Mouse (Mus musculus) G1E (cell line): ENCODE measurements around the gene Dusp14. TPM values are rescaled to one million over a fixed set of nuclear protein-coding genes. Genes with fewer than 3 reads are reported as not detected.

Experiments used
- ATAC-seq: 2 replicates; pipeline ENCODE4 v1.8.0; 2016; ENCODE audit warnings: mild to moderate bottlenecking; ENCODE audit not compliant: insufficient number of reproducible peaks, poor library complexity, low FRiP score, severe bottlenecking; ENCODE audit errors: extremely low read depth
- DNase-seq: peaks from one replicate; pipeline ENCODE4 v3.0.0; 2012; ENCODE audit warnings: low spot score
- H3K27me3 ChIP-seq: 2 replicates; pipeline ENCODE4 v1.6.1; 2012; ENCODE audit warnings: mild to moderate bottlenecking, low read length, inconsistent platforms; ENCODE audit not compliant: insufficient read depth
- H3K36me3 ChIP-seq: replicated peaks from 2 replicates; pipeline ENCODE3; 2012; ENCODE audit warnings: mild to moderate bottlenecking, inconsistent platforms
- H3K4me1 ChIP-seq: 2 replicates; pipeline ENCODE4 v1.6.1; 2012; ENCODE audit warnings: low read depth, low read length, inconsistent platforms, mixed read lengths; ENCODE audit not compliant: insufficient read depth
- H3K4me3 ChIP-seq: 2 replicates; pipeline ENCODE4 v1.5.1; 2012; ENCODE audit warnings: low read depth, mild to moderate bottlenecking, inconsistent platforms, low read length, moderate library complexity, mixed read lengths
- H3K9me3 ChIP-seq: replicated peaks from 2 replicates; pipeline ENCODE4 v1.6.1; 2012; ENCODE audit warnings: inconsistent platforms
- CTCF ChIP-seq: IDR thresholded peaks from 2 replicates; pipeline ENCODE4 v1.5.1; 2012; ENCODE audit warnings: low read depth, low read length, inconsistent platforms, mixed read lengths
- GATA1 ChIP-seq: IDR thresholded peaks from 2 replicates; pipeline ENCODE4 v1.6.1; 2012; ENCODE audit warnings: borderline replicate concordance, low read length, inconsistent platforms, mixed read lengths
- GATA2 ChIP-seq: IDR thresholded peaks from 2 replicates; pipeline ENCODE4 v1.6.1; 2012; ENCODE audit warnings: low read depth, low read length, inconsistent platforms, borderline replicate concordance
- POLR2AphosphoS5 ChIP-seq: IDR thresholded peaks from 2 replicates; pipeline ENCODE4 v1.6.1; 2012; ENCODE audit warnings: low read depth, low read length, inconsistent platforms; ENCODE audit not compliant: insufficient replicate concordance
- TAL1 ChIP-seq: conservative IDR thresholded peaks from 2 replicates; pipeline ENCODE4 v1.6.1; 2012; ENCODE audit warnings: low read depth, low read length, inconsistent platforms, mixed read lengths
- polyA plus RNA-seq: library from polyadenylated mRNA; stranded (reverse); fragments of >175 nt; gene quantifications from 2 replicates; pipeline ENCODE4 v1.2.3, GENCODE M21; 2012
- total RNA-seq, 2 experiments: library from RNA; stranded (forward) in 1 of 2; stranded (reverse) in 1 of 2; fragments of 200-1000 nt in 1 of 2; fragments of >200 nt in 1 of 2; fragmentation: Nextera tagmentation in 1 of 2; gene quantifications; 2 replicates each; pipeline ENCODE4 v1.2.3; 2014 to 2017

Dusp14 gene
- total and polyA plus RNA-seq, 3 experiments: not detected

DNA sequence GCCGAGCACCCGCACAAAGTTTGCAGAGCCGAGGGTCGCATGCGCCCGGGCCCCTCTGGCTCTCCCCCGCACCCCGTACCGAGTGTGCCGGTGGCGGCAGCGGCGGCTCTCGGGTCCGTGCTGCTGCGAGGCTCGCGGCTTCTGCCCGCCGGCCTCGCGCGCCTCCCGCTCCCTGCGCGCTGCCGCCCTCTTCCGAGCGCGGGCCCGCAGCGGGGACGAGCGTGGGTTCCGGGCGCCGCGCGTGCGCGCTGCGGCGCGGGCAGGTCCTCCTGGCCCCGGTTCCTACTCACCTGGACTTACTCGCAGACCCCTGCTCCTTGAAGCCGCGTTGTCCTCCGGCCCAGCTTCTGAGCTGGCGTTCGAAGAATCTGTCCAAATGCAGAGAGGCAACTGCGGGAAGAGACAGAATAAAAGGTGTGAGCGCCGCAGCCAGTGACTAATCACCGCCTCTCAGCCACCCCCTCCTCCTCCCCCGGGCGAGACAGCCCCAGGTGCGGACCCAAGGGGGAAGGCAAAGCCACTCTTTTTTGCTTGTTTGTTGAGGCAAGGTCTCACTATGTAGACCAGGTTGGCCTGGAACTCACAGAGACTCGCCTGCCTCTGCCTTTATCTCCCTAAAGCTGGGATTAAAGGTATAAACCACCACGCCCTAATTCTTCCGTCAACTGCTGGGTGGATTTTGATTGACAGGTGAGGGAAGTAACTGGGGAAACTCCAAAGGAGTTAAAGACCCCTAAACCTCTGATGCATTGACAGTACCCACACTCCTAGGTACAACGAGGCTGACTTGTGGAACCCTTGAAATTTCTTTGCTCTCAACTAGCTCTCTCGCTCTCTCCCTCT lies 649 bp downstream of the Dusp14 start:
- Histone ChIP-seq H3K4me1 (no peaks in the 10 kb centered on the region), H3K4me3 (no peak overlapping the region), H3K27me3 (peaks cover 52% of the 10 kb centered on the region), H3K36me3 (no peaks in the 10 kb centered on the region), H3K9me3 (no peaks in the 10 kb centered on the region)
- no peak for ATAC-seq
- TF ChIP-seq POLR2AphosphoS5 (no peak), CTCF (no peak), GATA1 (no peak), GATA2 (no peak), TAL1 (no peak)
- DNase-seq: no peak

DNA sequence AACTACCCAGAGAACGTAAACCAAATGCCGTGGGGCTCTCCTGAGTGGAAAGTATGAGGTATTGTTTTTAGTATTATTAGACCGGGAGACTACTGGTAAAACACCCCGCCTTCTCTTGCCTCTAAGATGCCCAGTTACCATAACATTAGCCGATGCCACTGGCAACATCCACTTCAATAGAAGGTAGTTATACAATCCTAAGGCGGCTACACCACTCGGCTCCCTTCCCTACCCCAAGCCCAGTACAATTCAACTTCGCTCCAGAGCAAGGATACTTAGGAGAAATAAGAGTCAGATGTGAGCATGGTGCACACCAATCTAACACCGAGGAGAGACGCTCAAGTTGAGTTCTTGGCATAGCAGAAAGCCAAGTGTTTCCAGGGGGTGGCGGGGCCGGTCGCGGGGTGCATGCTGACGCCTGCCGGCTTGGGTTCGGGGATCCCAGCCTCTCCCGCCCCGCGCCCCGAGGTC lies 1.3 kb downstream of the Dusp14 start:
- DNase-seq: no peak
- ATAC-seq: no peak
- Histone ChIP-seq H3K4me3 (no peak overlapping the region), H3K27me3 (peaks cover 47% of the 10 kb centered on the region), H3K36me3 (no peaks in the 10 kb centered on the region), H3K9me3 (no peaks in the 10 kb centered on the region), H3K4me1 (no peaks in the 10 kb centered on the region)
- TF ChIP-seq CTCF (no peak), GATA2 (no peak)

DNA sequence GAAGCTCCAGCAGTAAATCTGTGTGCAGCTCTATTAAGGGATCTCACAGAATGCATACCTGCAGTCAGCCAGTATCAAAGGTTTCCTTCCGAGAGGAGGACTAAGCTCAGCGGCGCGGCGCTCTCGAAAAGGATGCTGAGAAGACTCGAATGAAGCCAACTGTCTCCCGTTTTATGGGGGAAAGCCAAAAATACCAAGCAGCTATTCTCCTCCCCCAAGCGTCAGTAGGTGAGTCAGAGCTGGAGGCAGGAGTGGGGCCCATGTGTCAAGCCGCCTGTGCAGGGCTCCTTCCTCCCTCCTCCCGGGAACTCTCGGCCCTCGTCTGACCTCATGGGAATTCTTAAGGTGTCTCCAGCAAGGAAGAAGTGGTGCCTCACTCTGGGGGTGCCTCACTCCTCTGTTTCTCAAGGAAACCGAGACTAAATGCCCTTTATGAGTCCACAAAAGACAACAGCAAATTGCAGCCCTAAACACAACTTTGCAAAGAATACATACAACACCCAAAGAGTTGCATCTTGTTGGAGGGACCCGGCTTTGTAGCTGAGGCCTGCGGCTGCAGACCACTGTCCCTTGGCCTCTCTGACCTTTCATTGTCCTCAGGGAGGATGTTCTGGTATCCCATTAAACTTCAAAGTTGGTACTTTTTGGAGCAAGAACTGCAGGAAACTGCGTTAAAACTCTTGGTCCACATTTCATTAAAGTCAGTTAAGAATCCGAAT lies 2.0 kb downstream of the Dusp14 start:
- no peak for ATAC-seq
- no peaks in the 10 kb centered on the region for H3K9me3 ChIP-seq
- H3K4me1 ChIP-seq: no peaks in the 10 kb centered on the region
- peaks cover 44% of the 10 kb centered on the region for H3K27me3 ChIP-seq
- TF ChIP-seq TAL1: no peak
- TF ChIP-seq GATA2: no peak
- TF ChIP-seq GATA1: no peak
- no peak for TF ChIP-seq CTCF
- TF ChIP-seq POLR2AphosphoS5: no peak
- no peak overlapping the region for H3K4me3 ChIP-seq
- DNase-seq: no peak
- no peaks in the 10 kb centered on the region for H3K36me3 ChIP-seq

DNA sequence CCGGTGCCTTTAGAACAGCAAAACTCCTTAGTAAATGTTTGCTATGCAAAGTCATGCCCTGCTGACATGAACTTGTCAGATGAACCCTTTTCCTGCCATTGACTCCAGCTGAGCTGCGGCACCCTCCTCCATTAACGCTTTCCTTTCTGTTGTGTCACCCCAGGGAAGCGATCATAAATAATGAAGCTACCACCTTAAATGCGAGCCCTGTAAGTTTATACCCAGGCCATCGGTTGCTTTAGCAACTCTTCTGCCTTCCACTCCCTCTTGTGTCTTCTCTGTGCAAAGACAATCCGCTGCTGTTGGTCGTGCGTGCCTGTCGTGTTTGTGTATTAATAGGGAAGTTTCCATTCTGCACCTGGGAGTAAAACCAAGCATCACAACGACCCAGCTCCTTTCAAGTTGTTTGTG lies 3.0 kb downstream of the Dusp14 start:
- H3K36me3 ChIP-seq: no peaks in the 10 kb centered on the region
- TF ChIP-seq GATA2 (no peak), GATA1 (no peak), TAL1 (no peak), CTCF (no peak), POLR2AphosphoS5 (no peak)
- peaks cover 50% of the 10 kb centered on the region for H3K27me3 ChIP-seq
- DNase-seq (no peak), ATAC-seq (no peak)
- H3K4me1 ChIP-seq: no peaks in the 10 kb centered on the region
- no peaks in the 10 kb centered on the region for H3K9me3 ChIP-seq
- H3K4me3 ChIP-seq: no peak overlapping the region

DNA sequence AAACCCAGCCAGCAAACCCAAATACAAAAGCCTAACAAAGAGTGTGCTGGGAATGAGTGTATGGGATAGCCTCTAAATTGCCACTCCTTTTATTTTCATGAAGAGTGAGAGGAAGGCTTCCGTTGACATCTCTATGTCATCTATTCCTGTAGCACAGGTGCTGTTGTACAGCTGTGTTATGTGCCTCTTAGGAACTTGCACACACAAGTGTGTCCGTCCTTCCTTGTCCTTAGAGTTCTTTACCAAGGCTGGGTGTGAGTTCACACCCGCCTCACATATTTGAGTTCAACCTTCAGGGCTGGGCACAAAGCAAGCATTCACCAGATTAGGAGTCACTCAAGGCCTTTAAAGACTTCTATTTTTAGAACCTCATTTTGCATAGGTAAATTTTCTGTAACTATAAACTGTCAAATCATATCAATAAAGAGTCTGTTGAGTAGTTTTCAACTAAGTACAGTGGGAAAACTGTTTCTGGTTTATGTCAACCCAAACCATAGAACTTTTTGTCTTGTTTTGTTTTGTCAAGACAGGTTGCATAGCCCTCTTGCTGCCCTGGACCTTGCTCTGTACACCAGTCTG lies 5.3 kb downstream of the Dusp14 start:
- Histone ChIP-seq H3K36me3 (no peaks in the 10 kb centered on the region), H3K9me3 (no peaks in the 10 kb centered on the region), H3K27me3 (peaks cover 40% of the 10 kb centered on the region), H3K4me3 (no peak overlapping the region), H3K4me1 (no peaks in the 10 kb centered on the region)
- ATAC-seq (no peak), DNase-seq (no peak)
- TF ChIP-seq GATA1: no peak

DNA sequence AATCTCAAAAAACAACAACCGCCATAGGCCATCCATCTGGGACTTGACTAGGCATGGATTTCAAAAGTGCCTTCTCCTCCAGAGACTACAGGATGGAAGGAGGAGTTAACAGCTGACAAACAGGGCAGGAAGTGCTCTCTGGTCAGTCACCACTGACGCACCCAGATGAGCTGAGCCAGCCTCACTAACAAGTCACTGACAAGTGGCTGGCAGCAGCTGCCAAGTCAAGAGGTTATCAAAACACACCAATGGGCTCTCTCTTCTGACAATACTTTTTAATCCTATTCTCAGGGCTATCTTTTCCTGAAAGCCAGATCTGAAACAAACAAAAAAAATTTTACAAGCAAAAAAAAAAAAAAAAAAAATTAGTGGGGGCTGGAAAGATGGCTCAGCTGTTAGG lies 6.3 kb downstream of the Dusp14 start:
- Histone ChIP-seq H3K4me1 (no peaks in the 10 kb centered on the region), H3K9me3 (no peaks in the 10 kb centered on the region), H3K4me3 (no peak overlapping the region), H3K36me3 (no peaks in the 10 kb centered on the region), H3K27me3 (peaks cover 31% of the 10 kb centered on the region)
- DNase-seq (no peak), ATAC-seq (no peak)
- TF ChIP-seq POLR2AphosphoS5 (no peak), GATA1 (no peak), CTCF (no peak), GATA2 (no peak), TAL1 (no peak)
